Mouse (Mus musculus) frontal cortex, postnatal 25 days (tissue): ENCODE measurements at regions not wholly inside any gene's neighbourhood (a gene's known extent, or its start where the extent isn't known, plus 50 kb on each side); places are given as distances from the start of the nearest gene placed in this dataset.

Source experiments
- DNase-seq, 2 experiments: peaks; one replicate each; pipeline ENCODE4 v3.0.0; 2022; ENCODE audit warnings: low spot score in 2 of 2

- DNase-seq, result no peak
Measured at GRCm38 (mm10) chr10:17592387-17592786, 130.6 kb upstream of the Cited2 start.

DNA sequence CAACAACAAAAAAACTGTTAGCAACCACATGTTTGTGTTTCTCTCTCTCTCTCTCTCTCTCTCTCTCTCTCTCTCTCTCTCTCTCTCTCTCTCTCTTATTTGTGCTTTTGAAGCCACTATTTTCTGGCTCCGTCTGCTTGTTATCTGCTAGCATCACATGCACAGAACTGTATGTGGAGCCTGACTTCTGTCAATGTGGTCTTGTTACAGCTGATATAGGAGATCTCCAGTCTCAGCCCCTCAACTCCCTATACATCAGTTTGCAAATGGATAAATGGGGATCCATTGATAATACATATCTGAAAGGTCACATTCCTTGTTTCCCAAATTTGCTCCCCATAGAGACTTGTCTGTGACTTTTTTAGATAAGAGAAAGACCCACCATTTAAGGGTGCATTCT, 126.9 kb upstream of the Cited2 start:
- no peak for DNase-seq

DNA sequence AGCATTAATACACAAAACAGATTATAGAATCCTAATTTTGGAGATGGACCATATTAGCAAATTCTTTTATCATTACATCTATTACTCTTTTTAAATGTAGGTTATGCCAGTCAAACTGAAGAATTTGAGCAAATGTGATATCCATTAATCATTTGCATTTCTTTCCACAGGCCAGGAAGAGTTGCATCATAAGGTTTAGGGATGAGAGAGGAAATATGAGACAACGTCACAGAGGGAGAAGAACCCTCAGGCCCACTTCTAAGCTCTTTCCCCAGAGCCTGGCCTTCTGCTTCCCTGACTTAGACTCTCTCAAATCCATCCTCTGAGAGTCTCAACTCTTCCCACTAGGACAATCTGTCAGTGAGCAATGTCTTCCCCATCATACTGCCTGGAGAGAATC, 126.3 kb upstream of the Cited2 start:
- no peak for DNase-seq

DNA sequence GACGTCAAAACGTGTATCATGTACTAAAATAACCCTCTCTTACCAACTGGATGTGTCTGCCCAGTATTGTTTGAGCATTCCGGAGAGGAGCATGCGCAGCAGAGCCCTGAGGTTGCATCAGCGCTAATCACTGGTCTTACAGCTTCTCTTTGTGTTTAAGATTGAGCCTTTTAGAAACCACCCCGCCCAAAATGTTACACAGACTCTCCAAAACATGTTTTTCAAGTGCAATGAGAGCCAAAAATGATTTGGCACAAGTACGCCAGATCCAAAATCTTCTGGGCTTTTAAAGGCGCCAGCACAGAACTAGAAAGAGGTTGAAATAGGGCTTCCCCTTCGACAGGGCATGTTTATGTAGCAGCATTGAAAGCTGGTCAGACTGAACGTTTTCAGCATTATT, 123.8 kb upstream of the Cited2 start:
- no peak for DNase-seq

DNA sequence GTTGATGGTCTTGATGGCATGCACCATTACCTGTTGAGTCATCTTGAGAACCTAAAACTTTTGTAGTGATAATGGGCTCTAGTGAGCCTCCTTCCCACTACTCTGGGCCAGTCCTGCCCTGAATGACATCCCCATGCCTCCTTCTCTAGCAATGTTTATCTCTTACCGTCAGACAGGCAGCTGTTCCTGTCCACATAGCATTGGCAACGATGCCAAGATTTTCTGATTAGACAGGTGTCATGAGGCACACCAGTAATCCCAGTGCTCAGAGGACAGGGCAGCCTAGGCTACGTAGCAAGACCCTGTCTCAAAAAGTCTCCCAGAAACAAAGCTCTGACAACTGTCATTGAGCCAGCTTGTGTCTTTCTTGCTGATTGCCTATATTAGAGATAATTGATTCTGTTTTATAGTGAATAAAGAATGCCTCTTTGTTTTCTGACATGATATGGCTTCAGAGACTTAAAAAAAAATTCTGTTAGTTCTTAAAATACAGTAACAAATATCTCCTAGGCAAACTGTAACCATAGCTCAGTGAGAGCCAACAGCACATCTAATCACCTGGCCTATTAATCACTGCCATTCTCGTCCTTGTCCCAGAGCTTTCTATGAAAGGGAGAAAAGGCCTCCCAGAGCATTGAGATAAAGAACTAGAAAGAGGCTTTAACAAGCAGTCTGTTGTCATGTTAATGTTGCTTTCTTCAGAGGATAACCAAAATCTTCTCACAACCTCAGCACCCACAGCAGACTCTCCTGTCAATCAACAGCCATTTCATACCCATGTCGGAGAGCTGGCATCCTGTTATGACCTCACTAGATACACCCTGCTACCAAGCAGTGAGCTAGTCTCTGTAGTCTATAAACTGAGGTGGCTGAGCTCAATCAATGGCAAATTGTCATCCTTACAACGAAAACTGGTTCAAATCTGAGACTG, 122.9 kb upstream of the Cited2 start:
- DNase-seq, result no peak

DNA sequence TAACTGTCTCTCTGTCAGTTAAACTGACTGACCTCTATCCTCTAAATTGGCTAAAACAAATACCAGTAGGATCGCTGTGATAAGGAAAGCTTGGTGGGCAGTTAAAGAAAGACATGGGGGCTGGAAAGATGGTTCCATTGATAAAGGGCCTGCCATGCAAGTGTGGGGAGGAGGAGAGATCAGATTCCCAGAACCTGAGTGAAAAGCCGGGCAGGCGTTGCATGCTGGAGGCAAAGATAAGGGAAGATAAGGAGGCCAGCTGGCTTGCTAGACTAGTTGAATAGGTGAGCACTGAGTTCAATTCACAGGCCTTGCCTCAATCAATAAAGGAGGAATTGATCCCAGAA, 122.3 kb upstream of the Cited2 start:
- DNase-seq, result no peak

GRCm38 (mm10) chr10:17602446-17602845, 120.6 kb upstream of the Cited2 start:
- no peak for DNase-seq

DNA sequence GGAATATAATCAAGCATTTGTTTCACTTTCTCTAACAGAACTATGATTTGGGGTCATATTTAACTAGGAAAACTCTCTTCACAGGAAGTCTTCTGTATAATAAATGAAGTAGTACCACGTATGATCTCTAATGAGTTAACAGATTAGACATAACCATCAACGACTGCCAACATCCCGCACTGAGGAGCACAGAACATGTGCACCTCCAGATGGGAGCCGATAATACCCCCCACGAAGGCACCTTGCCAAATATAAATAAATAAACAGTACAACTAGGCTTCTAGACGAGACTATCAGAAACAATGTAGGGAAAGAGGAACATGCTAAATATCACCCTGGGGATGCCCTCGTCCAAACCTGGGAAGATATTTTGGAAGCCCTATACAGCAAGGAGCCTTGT, 114.8 kb upstream of the Cited2 start:
- DNase-seq, result no peak

DNA sequence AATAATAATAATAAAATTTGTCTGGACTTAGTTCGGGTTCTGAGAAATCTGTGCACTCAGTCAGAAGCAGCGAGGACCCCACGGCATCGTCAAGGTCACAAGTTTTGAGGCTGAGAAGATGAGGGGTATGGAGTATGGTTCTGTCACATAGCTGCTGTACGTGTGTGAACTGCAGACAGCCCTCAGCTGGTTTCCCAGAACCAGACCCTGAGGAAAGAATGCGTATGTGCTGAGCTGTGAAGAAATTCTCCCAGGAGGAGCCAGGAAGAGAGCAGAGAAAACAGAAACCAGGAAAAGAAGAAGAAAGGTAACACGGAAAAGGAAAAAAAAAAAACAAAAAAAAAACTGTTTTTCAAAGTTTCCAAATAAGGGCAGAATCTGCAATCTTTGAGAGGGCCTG, 112.4 kb upstream of the Cited2 start:
- no peak for DNase-seq

DNA sequence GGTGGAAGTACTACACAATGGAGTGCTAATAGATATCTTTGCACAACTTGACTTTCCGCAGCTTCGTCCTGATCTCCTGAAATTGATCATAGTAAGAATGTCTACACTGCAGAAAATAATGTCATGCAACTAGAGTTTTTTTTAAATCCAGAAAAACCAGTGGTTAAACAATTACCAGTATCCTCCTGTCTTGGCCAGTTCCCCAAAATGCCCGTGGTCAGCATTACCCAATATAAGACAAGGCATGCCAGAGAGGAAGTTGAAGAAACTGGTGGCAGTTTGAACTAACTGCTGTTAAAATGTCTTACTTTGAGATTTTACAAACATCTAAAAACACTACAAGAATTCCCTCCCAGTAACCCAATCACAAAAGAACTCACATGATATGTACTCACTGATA, 109.7 kb upstream of the Cited2 start:
- DNase-seq, result no peak

DNA sequence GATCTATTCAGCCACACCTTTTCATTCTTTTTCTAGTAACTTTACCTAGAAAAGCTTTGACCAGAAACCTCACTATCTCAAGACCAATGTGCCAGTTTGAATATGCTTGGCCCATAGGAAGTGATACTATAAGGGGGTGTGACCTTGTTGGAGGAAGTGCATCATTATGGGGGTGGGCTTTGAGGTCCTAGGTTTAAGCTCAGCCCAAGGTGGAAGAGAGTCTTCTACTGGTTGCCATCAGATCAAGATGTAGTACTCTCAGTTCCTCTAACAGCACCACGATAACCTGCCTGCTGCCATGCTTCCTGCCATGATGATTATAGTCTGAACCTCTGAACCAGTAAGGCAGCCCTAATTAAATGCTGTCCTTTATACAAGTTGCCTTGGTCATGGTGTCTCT, 105.0 kb upstream of the Cited2 start:
- no peak for DNase-seq

DNA sequence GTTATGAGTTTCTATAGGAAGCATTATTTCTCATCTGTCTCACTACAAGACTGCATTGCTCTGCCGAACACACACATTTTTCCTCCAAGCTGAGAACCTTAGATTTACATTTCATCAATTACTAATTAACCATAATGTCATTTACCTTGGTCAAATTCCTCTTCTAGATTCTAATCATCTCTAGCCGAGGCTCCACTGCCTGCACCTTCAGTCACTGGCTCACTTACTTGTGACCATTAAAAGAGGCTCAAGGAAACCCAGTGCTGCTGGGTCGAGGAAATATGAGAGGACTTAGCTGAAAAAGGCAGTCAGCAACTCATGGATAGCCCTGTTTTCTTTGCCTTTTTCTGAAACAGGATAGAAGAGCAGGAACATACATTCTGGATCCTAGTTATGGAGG, 103.4 kb upstream of the Cited2 start:
- DNase-seq, result no peak

DNA sequence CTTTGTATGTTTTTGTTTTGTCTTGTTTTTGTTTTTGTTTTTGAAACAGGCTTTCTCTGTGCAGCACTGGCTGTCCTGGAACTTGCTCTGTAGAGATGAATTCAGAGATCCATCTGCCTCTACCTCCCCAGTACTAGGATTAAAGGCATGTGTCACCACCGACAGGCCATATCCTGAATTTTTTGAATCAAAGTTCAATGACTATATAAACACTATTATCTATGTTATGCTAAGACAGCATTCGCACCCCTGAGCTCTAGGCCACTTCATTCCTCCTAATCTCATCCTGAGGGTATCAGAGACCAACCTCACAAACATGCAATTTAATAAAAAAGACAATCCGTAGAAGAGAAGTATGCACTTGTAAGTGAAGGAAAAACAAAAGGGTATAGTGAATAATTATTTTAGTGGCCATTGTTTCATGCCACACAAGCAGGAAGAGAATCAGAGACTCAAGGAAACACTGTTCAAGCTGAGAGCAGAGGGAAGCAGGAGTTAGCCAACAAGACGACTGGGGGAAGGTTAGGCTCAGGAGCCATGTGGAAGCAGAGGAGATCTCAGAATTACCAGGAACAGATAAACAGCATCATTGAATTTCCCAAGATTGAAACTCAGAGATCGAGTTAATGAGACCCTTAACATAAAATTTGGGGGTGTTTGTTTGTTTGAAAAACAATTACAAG, 101.2 kb upstream of the Cited2 start:
- DNase-seq, result no peak

GRCm38 (mm10) chr10:17622802-17623201, 100.2 kb upstream of the Cited2 start:
- DNase-seq, result no peak

DNA sequence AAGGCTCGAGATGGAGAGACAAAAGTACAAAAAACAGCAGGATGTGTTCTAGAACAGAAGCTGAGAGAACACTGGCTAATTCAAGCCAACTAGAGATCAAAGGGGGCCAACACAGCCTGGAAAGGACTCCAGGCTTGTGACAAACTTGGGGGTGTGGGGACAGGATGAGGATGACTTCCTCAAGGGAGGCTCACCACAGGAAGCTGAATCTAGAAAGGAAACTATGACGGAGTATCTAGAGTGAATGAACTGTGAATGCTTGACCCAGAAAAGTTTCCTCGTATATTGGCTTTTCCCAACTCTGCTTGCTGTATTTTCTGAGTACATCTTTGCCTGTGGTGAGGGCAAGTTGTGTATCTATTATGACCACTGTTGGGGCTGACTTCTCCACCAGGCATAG, 93.3 kb upstream of the Cited2 start:
- no peak for DNase-seq

GRCm38 (mm10) chr10:17630861-17631581, 92.0 kb upstream of the Cited2 start:
- no peak for DNase-seq

- DNase-seq, result no peak
Measured at GRCm38 (mm10) chr10:17631817-17632216, 91.2 kb upstream of the Cited2 start.

DNA sequence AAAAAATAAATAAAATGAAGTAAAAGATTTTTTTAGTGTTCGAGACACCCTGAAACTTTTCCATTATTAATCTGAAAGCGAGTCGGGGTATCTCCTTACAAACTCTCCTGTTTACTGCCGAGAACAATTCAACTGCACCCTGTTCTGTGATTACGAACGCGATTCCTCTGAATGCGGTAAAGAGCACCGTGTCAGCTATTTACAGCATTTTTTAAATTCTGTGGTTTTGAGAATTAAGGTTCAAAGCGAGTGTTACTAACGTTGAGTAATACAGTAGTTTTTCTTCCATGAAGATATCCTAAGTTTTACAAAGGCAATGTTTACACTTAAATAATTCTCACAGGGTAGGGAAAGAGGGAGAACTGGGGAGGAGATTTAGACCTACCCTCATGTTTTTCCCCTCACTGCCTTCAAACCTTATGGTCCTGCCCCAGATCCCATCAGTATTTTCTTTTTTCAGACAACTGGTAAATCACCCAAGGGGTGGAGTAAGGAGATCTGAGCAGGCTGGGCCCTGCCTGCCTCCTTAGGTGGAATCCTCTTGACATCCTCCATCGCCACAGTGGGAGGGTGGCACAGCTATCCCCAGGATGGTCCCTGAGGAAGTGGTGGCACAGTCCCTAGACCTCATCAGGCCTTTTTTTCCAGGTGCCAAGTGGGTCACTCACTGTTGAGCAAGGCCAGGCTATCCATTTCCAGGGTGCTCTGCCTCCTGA, 89.9 kb upstream of the Cited2 start:
- no peak for DNase-seq

- no peak for DNase-seq
Measured at GRCm38 (mm10) chr10:17645363-17645762, 77.7 kb upstream of the Cited2 start.

- DNase-seq, result no peak
Measured at GRCm38 (mm10) chr10:17646391-17646790, 76.6 kb upstream of the Cited2 start.

DNA sequence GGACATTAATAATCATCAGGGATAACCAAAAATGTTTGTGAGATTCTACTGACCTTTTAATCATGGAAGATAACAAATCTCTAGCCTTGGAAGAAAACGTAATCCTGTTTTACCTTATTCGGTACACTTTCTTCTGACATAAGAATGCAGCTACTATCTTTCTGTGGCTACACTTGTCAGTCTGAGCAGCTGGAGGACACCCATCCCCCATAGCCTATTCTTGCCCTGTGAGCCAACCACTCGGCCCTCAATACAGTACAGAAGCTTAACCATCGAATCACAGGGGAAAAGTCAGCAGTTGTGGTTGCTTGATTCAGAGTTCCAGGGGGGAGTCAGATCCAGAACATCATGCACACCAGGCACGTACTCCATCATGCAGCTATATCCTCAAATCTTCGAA, 74.9 kb upstream of the Cited2 start:
- no peak for DNase-seq
